13 mouse cellular contexts compared by ENCODE assay signal in the genomic region with DNA sequence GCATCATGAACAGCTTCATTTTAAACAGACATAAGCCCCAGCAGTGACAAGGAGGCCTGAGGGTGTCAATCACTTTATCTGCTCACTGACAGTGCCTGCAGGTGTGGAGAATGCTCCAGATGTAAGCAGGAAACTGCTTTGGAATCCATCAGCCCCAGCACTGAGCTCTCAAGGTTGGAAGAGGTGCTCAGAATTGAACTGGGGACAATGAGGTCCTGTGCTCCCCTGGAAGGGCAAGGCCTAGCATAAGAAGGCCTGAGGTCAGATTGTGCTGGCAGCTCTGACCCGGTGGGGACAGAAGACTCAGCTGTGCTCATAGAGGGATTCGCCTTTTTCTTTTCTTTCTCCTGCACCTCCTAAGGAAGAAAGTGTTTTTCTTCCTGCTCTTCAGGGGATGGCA.
"Had no signal": no experiment of that assay in that cellular context is flagged by ENCODE, and none has a peak within 500 bp of the region (broad histone marks: within the 10 kb centered on the region; RNA-seq: fewer than 3 reads in every experiment).

No protein-coding gene starts in this region.

- H3K27me3 ChIP-seq: kidney, embryonic 15.5 days had no signal

- H3K27ac ChIP-seq: kidney, embryonic 15.5 days; left cerebral cortex, adult 2 months; liver, embryonic 14.5 days; stomach, postnatal 0 days had no signal

- DNase-seq: kidney, postnatal 10 days; kidney, postnatal 36 days; layer of hippocampus, postnatal 36 days; lung, adult 2 months; lung, postnatal 14 days; lung, postnatal 4 days; midbrain, embryonic 14.5 days had no signal

- ATAC-seq: intestine, postnatal 0 days had no signal

- H3K36me3 ChIP-seq: kidney, embryonic 15.5 days had no signal

- H3K9me3 ChIP-seq: kidney, embryonic 15.5 days had no signal

- H3K9ac ChIP-seq: kidney, embryonic 15.5 days had no signal

- H3K4me3 ChIP-seq: kidney, embryonic 15.5 days; left cerebral cortex, adult 2 months had no signal

- H3K4me2 ChIP-seq: kidney, embryonic 15.5 days; midbrain, embryonic 11.5 days had no signal
